ENCODE assay signal across 10 mouse cellular contexts in the genomic region with DNA sequence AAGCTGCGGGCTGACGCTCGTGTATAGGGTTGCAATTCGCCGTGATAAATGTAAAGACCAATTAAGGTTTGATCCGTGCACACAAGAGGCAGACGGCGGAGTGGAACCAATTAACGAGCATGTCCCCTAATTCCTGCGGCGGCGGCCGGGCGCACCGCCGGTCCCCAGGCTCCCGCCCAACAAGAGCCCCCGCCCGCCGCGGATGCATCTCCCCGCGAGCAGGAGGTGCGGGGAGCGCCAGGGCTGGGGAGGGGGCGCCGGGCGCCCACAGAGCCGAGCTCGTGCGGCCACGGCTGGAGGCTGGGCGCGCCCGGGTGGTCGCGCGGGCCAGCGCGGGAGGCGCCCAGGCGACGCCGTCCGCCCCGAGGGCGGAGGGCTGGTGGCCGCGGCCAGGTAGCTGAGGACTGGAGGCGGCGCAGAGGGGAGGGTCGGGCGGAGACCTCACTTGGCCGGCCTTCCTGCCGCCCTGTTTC. TPM values are rescaled to one million over a fixed set of nuclear protein-coding genes. Genes with fewer than 3 reads are reported as not detected.
A peak's percentile ranks its signal among the peaks of the same experiment; 100 is the strongest.
DNase-seq lines count a peak whose midpoint lies in the region; ATAC-seq lines count a peak whose summit lies in the region.
"Had no signal": no experiment of that assay in that cellular context is flagged by ENCODE, and none has a peak within 500 bp of the region (broad histone marks: within the 10 kb centered on the region; RNA-seq: fewer than 3 reads in every experiment).

No protein-coding gene starts in this region.

- H3K4me3 ChIP-seq in neural tube, embryonic 11.5 days (ENCODE audit: low read depth, low read length), result peak overlapping the region; percentile 57
- peak overlapping the region; percentile 63 for H3K4me3 ChIP-seq in limb, embryonic 15.5 days

- no peak for DNase-seq in frontal cortex, postnatal 14 days (ENCODE audit: low spot score in 2 of 2)
- DNase-seq in neural tube, embryonic 11.5 days (ENCODE audit: low spot score), result peak; percentile 65
- no peak for DNase-seq in neural tube, embryonic 10.5 days (ENCODE audit: extremely low spot score, low spot score)
- peak; percentile 2 to 16 for DNase-seq in heart, postnatal 10 days
- DNase-seq in ovary, postnatal 36 days (ENCODE audit: low spot score), result peak; percentile 18
- DNase-seq in adrenal gland, adult 2 months, result no peak

- no peaks in the 10 kb centered on the region for H3K36me3 ChIP-seq in neural tube, embryonic 11.5 days (ENCODE audit: control insufficient read depth, insufficient read depth, low read length)
- H3K36me3 ChIP-seq in limb, embryonic 15.5 days, result no peaks in the 10 kb centered on the region

- H3K27me3 ChIP-seq in neural tube, embryonic 11.5 days (ENCODE audit: control insufficient read depth, insufficient read depth, low read length), result peaks cover 20% of the 10 kb centered on the region
- peaks cover 33% of the 10 kb centered on the region for H3K27me3 ChIP-seq in limb, embryonic 15.5 days
- H3K27me3 ChIP-seq: CH12.LX had no signal

- 0 out of 2 replicates have a peak, but pooled peaks have one; percentile 2 for ATAC-seq in frontal cortex, adult (ENCODE audit: low TSS enrichment)
- ATAC-seq in neural tube, embryonic 11.5 days (ENCODE audit: insufficient read depth, low FRiP score, low TSS enrichment), result peak; percentile 28
- no peak for ATAC-seq in limb, embryonic 15.5 days (ENCODE audit: insufficient number of reproducible peaks, low FRiP score, low TSS enrichment, low read depth)

- WGBS in neural tube, embryonic 11.5 days, result under 1% methylated on average over 29 of the region's 55 CpGs
- WGBS in limb, embryonic 15.5 days, result 1% methylated on average over 18 of the region's 55 CpGs

- H3K4me2 ChIP-seq in neural tube, embryonic 11.5 days (ENCODE audit: low read depth), result peak overlapping the region; percentile 87
- H3K4me2 ChIP-seq in limb, embryonic 15.5 days, result peak overlapping the region; percentile 98

- intact Hi-C loops in heart, postnatal 10 days (cut with DNase I), result no loop called here

- 0 out of 2 replicates have a peak, but pooled peaks cover 3% of the 10 kb centered on the region for H3K4me1 ChIP-seq in neural tube, embryonic 11.5 days (ENCODE audit: control insufficient read depth, insufficient read depth, low read length)
- peaks cover 17% of the 10 kb centered on the region for H3K4me1 ChIP-seq in limb, embryonic 15.5 days

- no peaks in the 10 kb centered on the region for H3K9me3 ChIP-seq in neural tube, embryonic 11.5 days (ENCODE audit: control insufficient read depth, low read length)
- H3K9me3 ChIP-seq in limb, embryonic 15.5 days, result no peaks in the 10 kb centered on the region

- H3K9ac ChIP-seq in neural tube, embryonic 11.5 days (ENCODE audit: low read length), result peak overlapping the region; percentile 84
- H3K9ac ChIP-seq in limb, embryonic 15.5 days, result peak overlapping the region; percentile 41

- peak overlapping the region; percentile 92 for H3K27ac ChIP-seq in neural tube, embryonic 11.5 days (ENCODE audit: low read depth, low read length)
- peak overlapping the region; percentile 60 for H3K27ac ChIP-seq in limb, embryonic 15.5 days

RNA-seq across cellular contexts. Expression of a gene that starts 0.6 kb away (rescaled TPM):
- polyA plus RNA-seq in neural tube, embryonic 11.5 days (2014; fragmentation: Nextera tagmentation; extraction: Ambion mirVana), result 20.4 and 22.7 TPM in 2 replicates
- under 1 TPM; 0.14 to 0.40 TPM for total RNA-seq in heart, postnatal 10 days (2021)
- 2.0 and 2.4 TPM in 2 replicates for polyA plus RNA-seq in limb, embryonic 15.5 days (2015; fragmentation: Nextera tagmentation; extraction: Ambion mirVana)
- total RNA-seq in adrenal gland, adult 2 months (2021), result 10 to 100 TPM; 19.4 to 25.8 TPM
- polyA plus RNA-seq in adrenal gland, adult 2 months (2012; rRNA removed), result 7.3 and 7.9 TPM in 2 replicates
- total RNA-seq: CH12.LX; common myeloid progenitor, adult 5-6 weeks had no signal

Comparison
In these comparisons a context has a peak if more than half of its experiments do, and no peak if none do; other contexts are left out.
1. DNase-seq: peak in neural tube, embryonic 11.5 days (single experiment), heart, postnatal 10 days (2 of 2) and ovary, postnatal 36 days (single experiment); none in frontal cortex, postnatal 14 days (0 of 2), neural tube, embryonic 10.5 days (single experiment) and adrenal gland, adult 2 months (single experiment).